Mouse (Mus musculus) olfactory bulb, adult 2 months (tissue): ENCODE data around the gene Xkr7.

ENCODE experiments used
- CTCF ChIP-seq: fragments of 200-500 bp; IDR thresholded peaks from 2 replicates; pipeline ENCODE4 v1.5.1; 2012; ENCODE audit warnings: low read depth, mild to moderate bottlenecking, low read length, moderate library complexity; ENCODE audit not compliant: insufficient read depth
- POLR2A ChIP-seq: fragments of 200-500 bp; IDR thresholded peaks from 2 replicates; pipeline ENCODE4 v1.6.1; 2012; ENCODE audit warnings: mild to moderate bottlenecking, low read depth, low read length, moderate library complexity; ENCODE audit not compliant: insufficient read depth

DNA sequence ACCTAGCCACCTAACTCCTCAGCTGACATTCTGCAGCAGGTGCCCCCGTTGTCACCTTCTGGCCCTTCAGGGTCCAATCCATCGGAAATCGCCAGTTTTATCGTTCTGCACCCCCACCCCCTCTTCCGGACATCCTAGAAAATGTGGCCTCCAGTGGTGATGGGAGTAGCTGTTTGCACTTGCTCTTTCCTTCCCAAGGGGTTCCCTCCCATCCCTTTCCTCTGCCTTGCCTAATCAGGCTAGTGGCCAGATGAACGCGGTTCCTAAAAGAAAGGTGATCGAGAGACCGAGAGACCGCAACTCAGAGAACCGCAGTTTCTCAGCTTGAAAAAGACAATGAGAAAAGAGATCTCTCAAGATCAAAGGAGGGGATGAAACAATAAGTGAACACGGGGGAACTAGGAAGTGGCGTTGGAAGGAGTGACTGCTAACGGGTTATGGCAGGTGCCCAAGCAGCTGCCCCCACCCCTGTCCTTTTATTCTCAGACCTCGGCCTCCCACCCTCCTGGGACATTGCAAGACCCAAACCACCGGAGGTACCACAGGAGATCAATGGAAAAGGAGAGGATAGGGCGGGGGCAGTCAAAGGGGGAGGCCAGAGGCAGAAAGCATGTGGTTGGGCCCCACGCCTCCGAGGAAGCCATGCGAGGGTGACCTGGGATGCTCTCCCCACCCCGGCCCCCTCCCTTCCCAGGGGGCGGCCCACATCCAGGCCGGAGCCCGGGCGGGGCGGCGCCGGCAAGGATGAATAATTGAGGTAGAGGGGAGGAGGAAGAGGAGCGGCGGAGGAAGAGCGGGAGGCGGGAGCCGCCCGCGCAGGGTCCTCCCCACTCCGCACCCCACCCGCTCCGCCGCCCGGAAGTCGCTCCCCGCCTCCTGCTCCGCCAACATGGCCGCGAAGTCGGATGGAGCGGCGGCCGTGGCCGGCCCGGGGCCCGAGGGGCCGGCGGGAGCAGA is at the start of gene Xkr7:
- TF ChIP-seq CTCF (no peak), POLR2A (no peak)
